23 mouse cellular contexts compared by ENCODE assay signal in genomic region chr6:48622186-48622843, GRCm38 (mm10). TPM values are rescaled to one million over a fixed set of nuclear protein-coding genes. Genes with fewer than 3 reads are reported as not detected.
DNase-seq lines count a peak whose midpoint lies in the region; TF ChIP-seq lines count a peak whose summit lies in the region.
"Not testable (repeated sequence)": the region's sequence is repeated elsewhere in the genome, so short reads cannot be mapped to it uniquely, and the experiment has no call there.
"Had no signal": no experiment of that assay in that cellular context is flagged by ENCODE, and none has a peak within 500 bp of the region (broad histone marks: within the 10 kb centered on the region; RNA-seq: fewer than 3 reads in every experiment).

No protein-coding gene starts in this region.

- not testable (repeated sequence) for TF ChIP-seq POLR2A in bone marrow macrophage, adult 2 months (IDR thresholded peaks at IDR 0.05; ENCODE audit: borderline replicate concordance, low read depth, low read length); cerebellum, adult 2 months (IDR thresholded peaks at IDR 0.05; ENCODE audit: borderline replicate concordance, insufficient read depth, low read length)

- peaks cover 61% of the 10 kb centered on the region for H3K27me3 ChIP-seq in E14TG2a.4 (ENCODE audit: insufficient read depth, low read length)
- H3K27me3 ChIP-seq in cerebellum, adult 2 months (ENCODE audit: control insufficient read depth, insufficient read depth, low read length): not testable (repeated sequence)
- H3K27me3 ChIP-seq in megakaryocyte, embryonic 14.5 days (replicated peaks): peaks cover 17% of the 10 kb centered on the region

- not testable (repeated sequence) for H3K27ac ChIP-seq in ES-E14 (ENCODE audit: insufficient read depth, low read depth, low read length, poor library complexity, severe bottlenecking); cerebellum, adult 2 months (ENCODE audit: insufficient read depth, low read length)
- peak overlapping the region; percentile 57 for H3K27ac ChIP-seq in bone marrow macrophage, adult 2 months (ENCODE audit: insufficient read depth, low read depth, low read length)

- H3K36me3 ChIP-seq in E14TG2a.4 (ENCODE audit: insufficient read depth, low read length); ES-E14 (ENCODE audit: control insufficient read depth, insufficient read depth, low read length, poor library complexity, severe bottlenecking): not testable (repeated sequence)
- H3K36me3 ChIP-seq in megakaryocyte, embryonic 14.5 days (replicated peaks; ENCODE audit: low read length): peaks cover 59% of the 10 kb centered on the region

- H3K9me3 ChIP-seq in E14TG2a.4 (ENCODE audit: low read length); ES-E14 (ENCODE audit: control insufficient read depth, insufficient read depth, low read depth, low read length): not testable (repeated sequence)
- peaks cover 11% of the 10 kb centered on the region for H3K9me3 ChIP-seq in megakaryocyte, embryonic 14.5 days

- peak overlapping the region; percentile 63 for H3K9ac ChIP-seq in ES-E14 (ENCODE audit: insufficient read depth, low read depth, low read length, poor library complexity, severe bottlenecking)

- not testable (repeated sequence) for TF ChIP-seq CTCF in E14TG2a.4 (conservative IDR thresholded peaks at IDR 0.05; ENCODE audit: low read length); bone marrow macrophage, adult 2 months (IDR thresholded peaks at IDR 0.05; ENCODE audit: low read depth, low read length); cerebellum, adult 2 months (IDR thresholded peaks at IDR 0.05; ENCODE audit: borderline replicate concordance, insufficient read depth, low read depth, low read length)

- peak overlapping the region; percentile 71 for H3K4me3 ChIP-seq in E14TG2a.4 (replicated peaks; ENCODE audit: low read length)
- H3K4me3 ChIP-seq in ES-E14 (ENCODE audit: insufficient read depth in 1 of 2, low read depth in 1 of 2, low read length in 2 of 2, poor library complexity in 1 of 2, severe bottlenecking in 1 of 2): peak overlapping the region; percentile 37 to 93
- H3K4me3 ChIP-seq in bone marrow macrophage, adult 2 months (ENCODE audit: insufficient read depth, low read length): peak overlapping the region; percentile 75
- peak overlapping the region; percentile 14 for H3K4me3 ChIP-seq in cerebellum, adult 2 months (replicated peaks; ENCODE audit: insufficient read depth, low read depth, low read length)
- H3K4me3 ChIP-seq in megakaryocyte, embryonic 14.5 days (replicated peaks): peak overlapping the region; percentile 85

- DNase-seq in A20 (ENCODE audit: low read depth, low spot score) (peak; percentile 48), ZHBTc4 (ENCODE audit: low read depth, low spot score) (peak; percentile 40)
- DNase-seq in ES-E14 (ENCODE audit: low read depth, low spot score); cerebellum, adult 2 months: not testable (repeated sequence)

- in situ Hi-C loops in ES-E14 (cut with MboI; ENCODE audit: low sequenced_read_pairs in 2 of 2, unreplicated experiment in 2 of 2): not testable (repeated sequence)

- peaks cover 47% of the 10 kb centered on the region for H3K4me1 ChIP-seq in E14TG2a.4 (replicated peaks; ENCODE audit: low read depth, low read length)
- H3K4me1 ChIP-seq in ES-E14 (ENCODE audit: control insufficient read depth in 2 of 2, insufficient read depth in 2 of 2, low read length in 2 of 2, poor library complexity in 1 of 2): peaks cover 0 to 11% of the 10 kb centered on the region in 2 experiments; a peak in 1 of 4 replicates
- not testable (repeated sequence) for H3K4me1 ChIP-seq in bone marrow macrophage, adult 2 months (ENCODE audit: control insufficient read depth, insufficient read depth, low read length); cerebellum, adult 2 months (ENCODE audit: control insufficient read depth, insufficient read depth, low read length)
- H3K4me1 ChIP-seq in megakaryocyte, embryonic 14.5 days: peaks cover 37% of the 10 kb centered on the region

- WGBS in cerebellum, adult 2 months: 87% methylated on average over 8 of the region's 8 CpGs

RNA-seq across cellular contexts. Expression of gene AI854703, which starts 4.2 kb away (rescaled TPM):
- total RNA-seq in ES-E14 (2012; rRNA removed): 0.67 and 0.90 TPM in 2 replicates
- 0.15 TPM in 1 of 2 replicates, not detected in the other for polyA plus RNA-seq in bone marrow macrophage, adult 2 months (2012; ENCODE audit: insufficient read depth, insufficient read length, missing spikeins)
- 34.3 and 35.2 TPM in 2 replicates for polyA plus RNA-seq in cerebellum, adult 2 months (2012; rRNA removed)
- 2.0 and 7.4 TPM in 2 replicates for polyA plus RNA-seq in megakaryocyte, embryonic 14.5 days (2012; ENCODE audit: insufficient read depth, low replicate concordance)
- total RNA-seq: MEL had no signal
- polyA plus RNA-seq: erythroblast, embryonic 14.5 days had no signal

RNA-seq across cellular contexts. Expression of gene Zfp775, which starts 20.5 kb away (rescaled TPM):
- total RNA-seq in ES-E14 (2012; rRNA removed): 3.5 and 3.8 TPM in 2 replicates
- 2.9 TPM in 2 replicates for polyA plus RNA-seq in bone marrow macrophage, adult 2 months (2012; ENCODE audit: insufficient read depth, insufficient read length, missing spikeins)
- polyA plus RNA-seq in cerebellum, adult 2 months (2012; rRNA removed): 7.4 and 7.6 TPM in 2 replicates
- polyA plus RNA-seq in megakaryocyte, embryonic 14.5 days (2012; ENCODE audit: insufficient read depth, low replicate concordance): 4.2 and 5.8 TPM in 2 replicates
- total RNA-seq: MEL had no signal

RNA-seq across cellular contexts. Expression of gene Gimap8, which starts 24.7 kb away (rescaled TPM):
- total RNA-seq in ES-E14 (2012; rRNA removed): 0.11 and 0.22 TPM in 2 replicates
- polyA plus RNA-seq in bone marrow macrophage, adult 2 months (2012; ENCODE audit: insufficient read depth, insufficient read length, missing spikeins): not detected in 2 replicates
- 1.3 TPM in 2 replicates for polyA plus RNA-seq in cerebellum, adult 2 months (2012; rRNA removed)
- 0.31 TPM in 1 of 2 replicates, not detected in the other for polyA plus RNA-seq in megakaryocyte, embryonic 14.5 days (2012; ENCODE audit: insufficient read depth, low replicate concordance)
- total RNA-seq: MEL had no signal
- polyA plus RNA-seq: C2C12; erythroblast, embryonic 14.5 days had no signal

RNA-seq across cellular contexts. Expression of gene Gm44965, which starts 28.6 kb away (rescaled TPM):
- not detected in 2 replicates for total RNA-seq in ES-E14 (2012; rRNA removed)
- not detected in 2 replicates for polyA plus RNA-seq in bone marrow macrophage, adult 2 months (2012; ENCODE audit: insufficient read depth, insufficient read length, missing spikeins)
- not detected in 2 replicates for polyA plus RNA-seq in cerebellum, adult 2 months (2012; rRNA removed)
- not detected in 2 replicates for polyA plus RNA-seq in megakaryocyte, embryonic 14.5 days (2012; ENCODE audit: insufficient read depth, low replicate concordance)
- total RNA-seq: adrenal gland, adult 18-20 months; adrenal gland, postnatal 14 days; adrenal gland, postnatal 36 days; common myeloid progenitor, adult 5-6 weeks; gastrocnemius, adult 2 months; MEL had no signal
- polyA plus RNA-seq: brain, embryonic 14.5 days; embryonic facial prominence, embryonic 11.5 days; embryonic facial prominence, embryonic 13.5 days; embryonic facial prominence, embryonic 15.5 days; erythroblast, embryonic 14.5 days; forebrain, embryonic 12.5 days; forebrain, embryonic 14.5 days; forebrain, embryonic 16.5 days; frontal cortex, adult 2 months had no signal

RNA-seq across cellular contexts. Expression of gene Repin1, which starts 28.6 kb away (rescaled TPM):
- total RNA-seq in ES-E14 (2012; rRNA removed): 17.4 and 22.8 TPM in 2 replicates
- polyA plus RNA-seq in bone marrow macrophage, adult 2 months (2012; ENCODE audit: insufficient read depth, insufficient read length, missing spikeins): 10.7 and 13.3 TPM in 2 replicates
- polyA plus RNA-seq in cerebellum, adult 2 months (2012; rRNA removed): 98.5 and 109 TPM in 2 replicates
- polyA plus RNA-seq in megakaryocyte, embryonic 14.5 days (2012; ENCODE audit: insufficient read depth, low replicate concordance): 72.0 and 191 TPM in 2 replicates
- total RNA-seq: MEL had no signal

Comparison
In these comparisons a context has a peak if more than half of its experiments do, and no peak if none do; other contexts are left out.
1. H3K4me3 ChIP-seq: peak in every context shown above with its lines; median percentile 85 in megakaryocyte, embryonic 14.5 days; 75 in bone marrow macrophage, adult 2 months; 71 in E14TG2a.4; 65 in ES-E14; 14 in cerebellum, adult 2 months.